Mouse (Mus musculus): ENCODE results near the gene Cdc42ep5. TPM values are rescaled to one million over a fixed set of nuclear protein-coding genes. Genes with fewer than 3 reads are reported as not detected.

Cdc42ep5 gene
- polyA plus RNA-seq, 1 experiment = 4.8 TPM

- Histone ChIP-seq H3K27ac (ENCODE audit: insufficient read depth, low read length) (no peak overlapping the region), H3K4me3 (ENCODE audit: insufficient read depth, low read length) (no peak overlapping the region), H3K4me1 (ENCODE audit: control insufficient read depth, insufficient read depth, low read length) (no peaks in the 10 kb centered on the region)
- TF ChIP-seq POLR2A (IDR thresholded peaks at IDR 0.05; ENCODE audit: extremely low read depth, insufficient read depth, low read length) (no peak), CTCF (IDR thresholded peaks at IDR 0.05; ENCODE audit: extremely low read depth, insufficient read depth, low read length) (no peak)
Observed at GRCm38 (mm10) chr7:4146241-4147180, 18.1 kb downstream of the Cdc42ep5 start.

GRCm38 (mm10) chr7:4145552-4146190 lies 19.0 kb downstream of the Cdc42ep5 start:
- no peak overlapping the region for H3K4me3 ChIP-seq (ENCODE audit: insufficient read depth, low read length)

GRCm38 (mm10) chr7:4144766-4145551 lies 19.7 kb downstream of the Cdc42ep5 start:
- TF ChIP-seq POLR2A (IDR thresholded peaks at IDR 0.05; ENCODE audit: extremely low read depth, insufficient read depth, low read length) (no peak), CTCF (IDR thresholded peaks at IDR 0.05; ENCODE audit: extremely low read depth, insufficient read depth, low read length) (no peak)
- H3K4me1 ChIP-seq (ENCODE audit: control insufficient read depth, insufficient read depth, low read length) = no peaks in the 10 kb centered on the region
- no peak overlapping the region for H3K27ac ChIP-seq (ENCODE audit: insufficient read depth, low read length)
- H3K4me3 ChIP-seq (ENCODE audit: insufficient read depth, low read length) = no peak overlapping the region

More at GRCm38 (mm10) chr7:4145552-4146190, 19.0 kb downstream of the Cdc42ep5 start:
- Histone ChIP-seq H3K4me1 (ENCODE audit: control insufficient read depth, insufficient read depth, low read length) (no peaks in the 10 kb centered on the region), H3K27ac (ENCODE audit: insufficient read depth, low read length) (no peak overlapping the region)
- TF ChIP-seq CTCF (IDR thresholded peaks at IDR 0.05; ENCODE audit: extremely low read depth, insufficient read depth, low read length) = peak; percentile 75
- TF ChIP-seq POLR2A (IDR thresholded peaks at IDR 0.05; ENCODE audit: extremely low read depth, insufficient read depth, low read length) = no peak

DNA sequence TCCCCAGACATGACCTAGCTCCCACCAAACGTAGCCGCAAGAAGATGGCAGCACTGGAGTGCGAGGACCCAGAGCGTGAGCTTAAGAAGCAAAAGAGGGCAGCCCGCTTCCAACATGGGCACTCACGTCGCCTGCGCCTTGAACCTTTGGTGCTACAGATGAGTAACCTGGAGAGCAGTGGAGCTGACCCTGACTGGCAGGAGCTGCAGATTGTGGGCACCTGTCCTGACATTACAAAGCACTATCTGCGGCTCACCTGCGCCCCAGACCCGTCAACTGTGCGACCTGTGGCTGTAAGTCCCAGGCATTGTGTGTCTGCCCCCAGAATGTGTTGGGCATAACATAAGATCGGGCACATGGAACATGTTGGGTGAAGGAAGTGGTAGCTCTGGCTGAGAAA lies 20.6 kb downstream of the Cdc42ep5 start:
- Histone ChIP-seq H3K4me1 (ENCODE audit: control insufficient read depth, insufficient read depth, low read length) (no peaks in the 10 kb centered on the region), H3K4me3 (ENCODE audit: insufficient read depth, low read length) (no peak overlapping the region), H3K27ac (ENCODE audit: insufficient read depth, low read length) (no peak overlapping the region)
- TF ChIP-seq CTCF (IDR thresholded peaks at IDR 0.05; ENCODE audit: extremely low read depth, insufficient read depth, low read length) (no peak), POLR2A (IDR thresholded peaks at IDR 0.05; ENCODE audit: extremely low read depth, insufficient read depth, low read length) (no peak)

DNA sequence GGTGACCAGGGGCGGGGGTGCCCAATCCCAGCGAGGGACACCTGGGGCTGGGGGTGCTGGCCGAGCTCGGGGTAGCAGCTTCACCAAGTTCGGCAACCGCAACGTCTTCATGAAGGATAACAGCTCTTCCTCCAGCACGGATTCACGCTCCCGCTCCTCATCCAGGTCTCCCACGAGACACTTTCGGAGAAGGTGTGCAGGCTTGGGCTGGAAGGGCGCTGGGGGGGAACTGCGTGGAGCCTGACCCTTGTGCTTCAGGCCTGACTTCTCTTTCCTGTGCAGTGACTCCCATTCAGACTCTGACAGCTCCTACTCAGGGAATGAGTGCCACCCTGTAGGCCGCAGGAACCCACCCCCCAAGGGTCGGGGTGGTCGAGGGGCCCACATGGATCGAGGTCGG lies 21.2 kb downstream of the Cdc42ep5 start:
- Histone ChIP-seq H3K4me1 (ENCODE audit: control insufficient read depth, insufficient read depth, low read length) (no peaks in the 10 kb centered on the region), H3K27ac (ENCODE audit: insufficient read depth, low read length) (no peak overlapping the region), H3K4me3 (ENCODE audit: insufficient read depth, low read length) (no peak overlapping the region)
- TF ChIP-seq CTCF (IDR thresholded peaks at IDR 0.05; ENCODE audit: extremely low read depth, insufficient read depth, low read length) (no peak), POLR2A (IDR thresholded peaks at IDR 0.05; ENCODE audit: extremely low read depth, insufficient read depth, low read length) (no peak)

GRCm38 (mm10) chr7:4142796-4143445 lies 21.7 kb downstream of the Cdc42ep5 start:
- no peak overlapping the region for H3K27ac ChIP-seq (ENCODE audit: insufficient read depth, low read length)
- no peak for TF ChIP-seq POLR2A (IDR thresholded peaks at IDR 0.05; ENCODE audit: extremely low read depth, insufficient read depth, low read length)
- no peak for TF ChIP-seq CTCF (IDR thresholded peaks at IDR 0.05; ENCODE audit: extremely low read depth, insufficient read depth, low read length)
- no peak overlapping the region for H3K4me3 ChIP-seq (ENCODE audit: insufficient read depth, low read length)
- H3K4me1 ChIP-seq (ENCODE audit: control insufficient read depth, insufficient read depth, low read length) = peaks cover 2% of the 10 kb centered on the region; the same call in 1 of the 2 replicates

DNA sequence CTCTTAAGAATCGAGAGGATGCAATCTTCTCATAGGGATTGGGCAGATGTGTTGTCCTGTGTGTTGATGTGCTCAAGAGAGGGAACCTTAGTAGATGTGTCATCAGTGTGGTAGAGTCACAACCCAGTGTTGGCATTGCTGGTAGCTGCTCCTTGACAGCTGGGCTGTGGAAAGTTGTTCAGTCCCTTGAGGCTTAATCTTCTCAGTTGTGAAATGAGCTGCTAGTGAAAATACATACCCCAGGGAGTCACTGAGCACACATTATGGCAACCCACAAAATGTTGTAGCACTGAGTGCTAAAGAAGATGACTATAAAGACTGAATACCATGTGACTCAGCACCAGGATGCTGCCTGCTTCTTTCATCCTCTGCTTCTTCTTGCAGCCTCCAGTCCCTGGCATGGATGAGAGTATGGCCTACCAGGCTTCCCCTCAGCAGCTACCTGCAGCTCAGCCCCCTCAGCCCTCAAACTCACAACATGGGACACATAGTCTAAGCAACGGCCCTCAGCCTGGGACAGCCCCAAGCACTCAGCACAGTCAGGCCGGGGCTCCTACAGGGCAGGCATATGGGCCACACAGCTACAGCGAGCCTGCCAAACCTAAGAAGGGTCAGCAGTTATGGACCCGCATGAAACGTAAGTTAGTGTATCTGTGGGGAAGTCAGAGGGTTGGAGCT lies 22.9 kb downstream of the Cdc42ep5 start:
- Histone ChIP-seq H3K4me3 (ENCODE audit: insufficient read depth, low read length) (no peak overlapping the region), H3K27ac (ENCODE audit: insufficient read depth, low read length) (no peak overlapping the region), H3K4me1 (ENCODE audit: control insufficient read depth, insufficient read depth, low read length) (peaks cover 2% of the 10 kb centered on the region; the same call in 1 of the 2 replicates)
- TF ChIP-seq CTCF (IDR thresholded peaks at IDR 0.05; ENCODE audit: extremely low read depth, insufficient read depth, low read length) = no peak
- TF ChIP-seq POLR2A (IDR thresholded peaks at IDR 0.05; ENCODE audit: extremely low read depth, insufficient read depth, low read length) = no peak

DNA sequence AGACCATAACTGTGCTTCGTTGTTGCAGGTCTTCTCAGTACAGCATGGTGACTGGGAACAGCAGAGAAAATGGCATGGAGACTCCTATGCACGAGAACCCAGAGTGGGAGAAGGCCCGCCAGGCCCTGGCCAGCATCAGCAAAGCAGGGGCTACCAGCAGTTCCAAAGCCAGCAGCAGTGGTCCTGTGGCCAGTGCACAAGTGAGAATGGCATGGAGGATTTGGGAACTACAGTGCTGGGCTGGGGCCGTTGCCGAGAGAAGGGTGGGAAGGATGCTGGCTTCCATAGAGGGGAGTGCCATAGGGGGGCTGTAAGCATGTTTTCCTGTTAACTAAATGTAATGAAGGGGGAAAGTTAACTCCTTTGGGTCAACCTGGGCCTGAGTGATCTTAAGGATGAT lies 25.3 kb downstream of the Cdc42ep5 start:
- Histone ChIP-seq H3K4me1 (ENCODE audit: control insufficient read depth, insufficient read depth, low read length) (peaks cover 2% of the 10 kb centered on the region; the same call in 1 of the 2 replicates), H3K4me3 (ENCODE audit: insufficient read depth, low read length) (no peak overlapping the region)
- TF ChIP-seq POLR2A (IDR thresholded peaks at IDR 0.05; ENCODE audit: extremely low read depth, insufficient read depth, low read length) = no peak
- no peak for TF ChIP-seq CTCF (IDR thresholded peaks at IDR 0.05; ENCODE audit: extremely low read depth, insufficient read depth, low read length)

More for the DNA sequence above, 25.3 kb downstream of the Cdc42ep5 start:
- no peak overlapping the region for H3K27ac ChIP-seq (ENCODE audit: insufficient read depth, low read length)
